ENCODE assay signal across 21 mouse cellular contexts in genomic region chr4:152406531-152406930, GRCm38 (mm10).
DNase-seq lines count a peak whose midpoint lies in the region; ATAC-seq and TF ChIP-seq lines count a peak whose summit lies in the region.
"Had no signal": no experiment of that assay in that cellular context is flagged by ENCODE, and none has a peak within 500 bp of the region (broad histone marks: within the 10 kb centered on the region; RNA-seq: fewer than 3 reads in every experiment).

No protein-coding gene starts in this region.

- no peak for DNase-seq in hindbrain, embryonic 14.5 days (ENCODE audit: low spot score)
- peak; percentile 57 for DNase-seq in midbrain, postnatal 0 days (ENCODE audit: low spot score)
- no peak for DNase-seq in midbrain, embryonic 11.5 days (ENCODE audit: low spot score, missing footprints)
- peak; percentile 56 for DNase-seq in forebrain, embryonic 14.5 days (ENCODE audit: low spot score)
- DNase-seq in frontal cortex, adult 2 months (ENCODE audit: extremely low spot score in 1 of 2, low spot score in 1 of 2): no peak
- DNase-seq: adrenal gland, adult 8-10 months; cerebellum, adult 18-20 months; gastrocnemius, postnatal 14 days; heart, adult 2 months; kidney, adult 8-10 months; kidney, postnatal 4 days; lung, embryonic 14.5 days; spleen, adult 18-20 months; thymus, adult 18-20 months had no signal

- no peak overlapping the region for H3K4me3 ChIP-seq in hindbrain, embryonic 13.5 days
- H3K4me3 ChIP-seq in hindbrain, embryonic 14.5 days (replicated peaks; ENCODE audit: low read length): no peak overlapping the region
- H3K4me3 ChIP-seq in midbrain, postnatal 0 days (ENCODE audit: low read depth, low read length): no peak overlapping the region
- no peak overlapping the region for H3K4me3 ChIP-seq in midbrain, embryonic 11.5 days (ENCODE audit: low read depth, low read length)
- H3K4me3 ChIP-seq in forebrain, embryonic 14.5 days (ENCODE audit: low read depth, low read length): no peak overlapping the region
- H3K4me3 ChIP-seq: embryonic facial prominence, embryonic 12.5 days; heart, adult 2 months; heart, embryonic 15.5 days; liver, embryonic 12.5 days; midbrain, embryonic 12.5 days had no signal

- H3K9ac ChIP-seq in hindbrain, embryonic 13.5 days: no peak overlapping the region
- H3K9ac ChIP-seq in hindbrain, embryonic 14.5 days: no peak overlapping the region
- H3K9ac ChIP-seq in midbrain, postnatal 0 days (replicated peaks; ENCODE audit: low read length, poor library complexity, severe bottlenecking): no peak overlapping the region
- H3K9ac ChIP-seq in midbrain, embryonic 11.5 days (ENCODE audit: low read length): no peak overlapping the region
- no peak overlapping the region for H3K9ac ChIP-seq in forebrain, embryonic 14.5 days (ENCODE audit: low read length)
- H3K9ac ChIP-seq: embryonic facial prominence, embryonic 12.5 days; heart, embryonic 15.5 days; liver, embryonic 12.5 days; lung, embryonic 14.5 days; midbrain, embryonic 12.5 days had no signal

- 0 out of 2 replicates have a peak overlapping the region, but pooled peaks have one; percentile 82 for H3K27ac ChIP-seq in hindbrain, embryonic 13.5 days
- H3K27ac ChIP-seq in hindbrain, embryonic 14.5 days: no peak overlapping the region
- no peak overlapping the region for H3K27ac ChIP-seq in midbrain, postnatal 0 days (ENCODE audit: low read depth, low read length)
- no peak overlapping the region for H3K27ac ChIP-seq in midbrain, embryonic 11.5 days (ENCODE audit: low read depth, low read length)
- H3K27ac ChIP-seq in forebrain, embryonic 14.5 days (ENCODE audit: low read depth, low read length): peak overlapping the region; percentile 88; the same call in 1 of the 2 replicates
- H3K27ac ChIP-seq: embryonic facial prominence, embryonic 12.5 days; heart, adult 2 months; heart, embryonic 15.5 days; liver, embryonic 12.5 days; macrophage; midbrain, embryonic 12.5 days had no signal

- H3K4me2 ChIP-seq in hindbrain, embryonic 13.5 days: no peak overlapping the region
- no peak overlapping the region for H3K4me2 ChIP-seq in hindbrain, embryonic 14.5 days (replicated peaks)
- no peak overlapping the region for H3K4me2 ChIP-seq in midbrain, postnatal 0 days (ENCODE audit: low read depth, low read length, poor library complexity, severe bottlenecking)
- no peak overlapping the region for H3K4me2 ChIP-seq in midbrain, embryonic 11.5 days
- no peak overlapping the region for H3K4me2 ChIP-seq in forebrain, embryonic 14.5 days (ENCODE audit: low read length)
- H3K4me2 ChIP-seq: embryonic facial prominence, embryonic 12.5 days; heart, embryonic 15.5 days; liver, embryonic 12.5 days; lung, embryonic 14.5 days; midbrain, embryonic 12.5 days had no signal

- no peaks in the 10 kb centered on the region for H3K9me3 ChIP-seq in hindbrain, embryonic 13.5 days
- no peaks in the 10 kb centered on the region for H3K9me3 ChIP-seq in hindbrain, embryonic 14.5 days (ENCODE audit: control insufficient read depth, low read length)
- no peaks in the 10 kb centered on the region for H3K9me3 ChIP-seq in midbrain, postnatal 0 days (ENCODE audit: low read length)
- no peaks in the 10 kb centered on the region for H3K9me3 ChIP-seq in midbrain, embryonic 11.5 days (ENCODE audit: control insufficient read depth, low read length)
- H3K9me3 ChIP-seq in forebrain, embryonic 14.5 days (replicated peaks; ENCODE audit: control insufficient read depth, low read length): no peaks in the 10 kb centered on the region
- H3K9me3 ChIP-seq: embryonic facial prominence, embryonic 12.5 days; heart, embryonic 15.5 days; liver, embryonic 12.5 days; midbrain, embryonic 12.5 days had no signal

- H3K36me3 ChIP-seq in hindbrain, embryonic 13.5 days: no peaks in the 10 kb centered on the region
- H3K36me3 ChIP-seq in hindbrain, embryonic 14.5 days (replicated peaks; ENCODE audit: control insufficient read depth, insufficient read depth): no peaks in the 10 kb centered on the region
- H3K36me3 ChIP-seq in midbrain, postnatal 0 days (ENCODE audit: insufficient read depth, low read length): no peaks in the 10 kb centered on the region
- H3K36me3 ChIP-seq in midbrain, embryonic 11.5 days (ENCODE audit: control insufficient read depth, insufficient read depth, low read length): no peaks in the 10 kb centered on the region
- no peaks in the 10 kb centered on the region for H3K36me3 ChIP-seq in forebrain, embryonic 14.5 days (ENCODE audit: control insufficient read depth, insufficient read depth, low read length)
- H3K36me3 ChIP-seq: embryonic facial prominence, embryonic 12.5 days; heart, embryonic 15.5 days; liver, embryonic 12.5 days; midbrain, embryonic 12.5 days had no signal

- TF ChIP-seq CTCF in midbrain, postnatal 0 days (IDR thresholded peaks at IDR 0.05): no peak

- peaks cover 28% of the 10 kb centered on the region for H3K4me1 ChIP-seq in hindbrain, embryonic 13.5 days (replicated peaks)
- peaks cover 17% of the 10 kb centered on the region; the same call in 1 of the 2 replicates for H3K4me1 ChIP-seq in hindbrain, embryonic 14.5 days (replicated peaks; ENCODE audit: control insufficient read depth, insufficient read depth, low read length)
- no peaks in the 10 kb centered on the region for H3K4me1 ChIP-seq in midbrain, postnatal 0 days (ENCODE audit: insufficient read depth, low read length)
- no peaks in the 10 kb centered on the region for H3K4me1 ChIP-seq in midbrain, embryonic 11.5 days (ENCODE audit: control insufficient read depth, insufficient read depth, low read length)
- peaks cover 23% of the 10 kb centered on the region for H3K4me1 ChIP-seq in forebrain, embryonic 14.5 days (ENCODE audit: control insufficient read depth, insufficient read depth, low read length)
- H3K4me1 ChIP-seq: heart, embryonic 15.5 days; liver, embryonic 12.5 days had no signal

- WGBS in hindbrain, embryonic 13.5 days: 87% methylated on average over 8 of the region's 8 CpGs
- WGBS in hindbrain, embryonic 14.5 days: 84% methylated on average over 8 of the region's 8 CpGs
- 73% methylated on average over 8 of the region's 8 CpGs for WGBS in midbrain, postnatal 0 days
- WGBS in midbrain, embryonic 11.5 days: 81% methylated on average over 8 of the region's 8 CpGs
- 54% methylated on average over 8 of the region's 8 CpGs for WGBS in forebrain, embryonic 14.5 days

- no peak for ATAC-seq in hindbrain, embryonic 13.5 days (ENCODE audit: low FRiP score)
- ATAC-seq in hindbrain, embryonic 14.5 days (ENCODE audit: low FRiP score): no peak
- ATAC-seq in midbrain, postnatal 0 days (ENCODE audit: low FRiP score): no peak
- ATAC-seq in midbrain, embryonic 11.5 days (ENCODE audit: low FRiP score): no peak
- ATAC-seq in forebrain, embryonic 14.5 days: no peak; the same call in 1 of the 2 replicates
- ATAC-seq in erythroid progenitor cell, adult 5-6 weeks (replicated peaks; ENCODE audit: low FRiP score, poor library complexity, severe bottlenecking): no peak
- ATAC-seq: liver, embryonic 12.5 days had no signal

- no peaks in the 10 kb centered on the region for H3K27me3 ChIP-seq in hindbrain, embryonic 13.5 days
- H3K27me3 ChIP-seq in hindbrain, embryonic 14.5 days (ENCODE audit: control insufficient read depth, insufficient read depth, low read length): no peaks in the 10 kb centered on the region
- H3K27me3 ChIP-seq in midbrain, postnatal 0 days (ENCODE audit: insufficient read depth, low read length): no peaks in the 10 kb centered on the region
- no peaks in the 10 kb centered on the region for H3K27me3 ChIP-seq in midbrain, embryonic 11.5 days (ENCODE audit: control insufficient read depth, insufficient read depth, low read length)
- H3K27me3 ChIP-seq in forebrain, embryonic 14.5 days (replicated peaks; ENCODE audit: control insufficient read depth, insufficient read depth, low read length): no peaks in the 10 kb centered on the region
- H3K27me3 ChIP-seq: embryonic facial prominence, embryonic 12.5 days; heart, embryonic 15.5 days; liver, embryonic 12.5 days; midbrain, embryonic 12.5 days had no signal

Comparison
In these comparisons a context has a peak if more than half of its experiments do, and no peak if none do; other contexts are left out.
1. H3K27ac ChIP-seq: peak in hindbrain, embryonic 13.5 days (single experiment) and forebrain, embryonic 14.5 days (single experiment); none in hindbrain, embryonic 14.5 days (single experiment), midbrain, postnatal 0 days (single experiment) and midbrain, embryonic 11.5 days (single experiment).
2. DNase-seq: peak in midbrain, postnatal 0 days (single experiment) and forebrain, embryonic 14.5 days (single experiment); none in hindbrain, embryonic 14.5 days (single experiment), midbrain, embryonic 11.5 days (single experiment) and frontal cortex, adult 2 months (0 of 2).